In the genomic region with DNA sequence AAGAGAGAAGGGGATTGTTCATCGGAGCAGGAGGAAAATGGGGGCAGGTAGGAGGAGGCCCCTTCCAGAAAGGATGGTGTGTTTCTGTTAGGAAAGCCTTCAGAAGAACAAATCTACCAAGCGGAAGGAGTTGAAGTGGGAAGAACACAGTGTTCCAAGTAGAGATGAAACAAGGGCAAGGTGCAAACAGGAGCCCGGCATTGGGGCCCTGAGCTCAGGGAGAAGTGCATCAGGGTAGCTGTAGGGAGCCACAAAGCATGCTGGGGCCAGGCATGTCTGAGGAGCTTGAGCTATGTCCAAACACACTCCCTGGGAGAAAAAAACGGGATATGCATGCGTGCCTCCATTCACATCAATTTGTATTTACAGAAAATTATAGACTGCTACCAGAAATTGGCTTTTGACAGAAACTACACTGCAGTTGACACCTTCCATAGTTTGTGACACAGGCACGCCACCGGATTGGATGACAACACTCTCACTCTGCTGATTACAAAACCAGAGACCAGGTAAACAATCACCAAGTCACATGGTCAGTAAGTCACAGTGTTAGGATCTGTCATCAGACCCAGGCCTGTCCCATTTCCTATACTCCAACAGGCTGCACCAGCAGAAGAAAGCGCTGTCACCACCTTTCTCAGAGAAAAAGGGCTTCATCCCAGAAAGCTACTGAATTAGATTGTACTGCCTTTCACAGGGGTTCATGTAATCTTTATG, we compare ENCODE assay signal across 24 mouse cellular contexts.
A peak's percentile ranks its signal among the peaks of the same experiment; 100 is the strongest.
DNase-seq lines count a peak whose midpoint lies in the region; ATAC-seq and TF ChIP-seq lines count a peak whose summit lies in the region.
"Had no signal": no experiment of that assay in that cellular context is flagged by ENCODE, and none has a peak within 500 bp of the region (broad histone marks: within the 10 kb centered on the region; RNA-seq: fewer than 3 reads in every experiment).

No protein-coding gene starts in this region.

- TF ChIP-seq EP300 in liver, postnatal 0 days (IDR thresholded peaks at IDR 0.05; ENCODE audit: low read depth) = no peak
- no peak for TF ChIP-seq EP300 in stomach, postnatal 0 days (optimal IDR thresholded peaks at IDR 0.05)

- H3K27ac ChIP-seq in kidney, embryonic 15.5 days = no peak overlapping the region
- H3K27ac ChIP-seq in liver, postnatal 0 days (ENCODE audit: low read depth) = no peak overlapping the region
- no peak overlapping the region for H3K27ac ChIP-seq in stomach, postnatal 0 days (replicated peaks)
- H3K27ac ChIP-seq: forebrain, embryonic 12.5 days; hindbrain, embryonic 10.5 days; hindbrain, embryonic 15.5 days; macrophage; midbrain, embryonic 13.5 days; neural tube, embryonic 13.5 days had no signal

- 81% methylated on average over 8 of the region's 8 CpGs for WGBS in kidney, embryonic 15.5 days
- 75% methylated on average over 8 of the region's 8 CpGs for WGBS in liver, postnatal 0 days (ENCODE audit: insufficient replicate concordance)
- WGBS in stomach, postnatal 0 days = 76% methylated on average over 8 of the region's 8 CpGs

- no peaks in the 10 kb centered on the region for H3K9me3 ChIP-seq in kidney, embryonic 15.5 days (replicated peaks)
- H3K9me3 ChIP-seq in liver, postnatal 0 days (ENCODE audit: low read length) = no peaks in the 10 kb centered on the region
- no peaks in the 10 kb centered on the region for H3K9me3 ChIP-seq in stomach, postnatal 0 days (ENCODE audit: control insufficient read depth, low read length)
- H3K9me3 ChIP-seq: forebrain, embryonic 12.5 days; hindbrain, embryonic 10.5 days; hindbrain, embryonic 15.5 days; midbrain, embryonic 13.5 days; neural tube, embryonic 13.5 days had no signal

- no peak overlapping the region for H3K4me2 ChIP-seq in kidney, embryonic 15.5 days
- no peak overlapping the region for H3K4me2 ChIP-seq in liver, postnatal 0 days (ENCODE audit: low read depth, low read length)
- no peak overlapping the region for H3K4me2 ChIP-seq in stomach, postnatal 0 days (replicated peaks; ENCODE audit: low read depth)
- H3K4me2 ChIP-seq: forebrain, embryonic 12.5 days; hindbrain, embryonic 15.5 days; midbrain, embryonic 13.5 days; neural tube, embryonic 13.5 days had no signal

- DNase-seq in kidney, adult 9 months = peak; percentile 79
- peak; percentile 39 for DNase-seq in kidney, postnatal 14 days
- peak; percentile 17 to 80 for DNase-seq in kidney, postnatal 25 days
- peak; percentile 15 for DNase-seq in liver, postnatal 0 days
- DNase-seq in stomach, postnatal 0 days (ENCODE audit: low spot score) = no peak
- DNase-seq: adrenal gland, adult 2 months; B cell, adult 2 months; cerebellum, adult 2 months; cerebellum, postnatal 14 days; forebrain, postnatal 0 days; heart, postnatal 14 days; layer of hippocampus, adult 9-11 months; lung, adult 18-20 months; thymus, postnatal 4 days had no signal

- no peaks in the 10 kb centered on the region for H3K27me3 ChIP-seq in kidney, embryonic 15.5 days
- H3K27me3 ChIP-seq in liver, postnatal 0 days (ENCODE audit: insufficient read depth, low read length) = no peaks in the 10 kb centered on the region
- no peaks in the 10 kb centered on the region for H3K27me3 ChIP-seq in stomach, postnatal 0 days (ENCODE audit: control insufficient read depth, insufficient read depth, low read length)
- H3K27me3 ChIP-seq: forebrain, embryonic 12.5 days; hindbrain, embryonic 15.5 days; midbrain, embryonic 13.5 days had no signal

- H3K4me3 ChIP-seq in kidney, embryonic 15.5 days (replicated peaks) = no peak overlapping the region
- H3K4me3 ChIP-seq in liver, postnatal 0 days (ENCODE audit: low read depth, low read length) = no peak overlapping the region
- H3K4me3 ChIP-seq in stomach, postnatal 0 days (ENCODE audit: low read depth, low read length) = no peak overlapping the region
- H3K4me3 ChIP-seq: erythroblast, embryonic 14.5 days; forebrain, embryonic 12.5 days; hindbrain, embryonic 10.5 days; hindbrain, embryonic 15.5 days; midbrain, embryonic 13.5 days; neural tube, embryonic 13.5 days had no signal

- no peak for ATAC-seq in kidney, embryonic 15.5 days (replicated peaks; ENCODE audit: low FRiP score)
- peak; percentile 99 for ATAC-seq in liver, postnatal 0 days
- no peak for ATAC-seq in stomach, postnatal 0 days (ENCODE audit: low FRiP score, low TSS enrichment)
- ATAC-seq: forebrain, postnatal 0 days; inflammation-experienced regulatory T-cells, adult 6 months; lung, postnatal 0 days; midbrain, embryonic 13.5 days had no signal

- no peaks in the 10 kb centered on the region for H3K4me1 ChIP-seq in kidney, embryonic 15.5 days
- H3K4me1 ChIP-seq in liver, postnatal 0 days (ENCODE audit: insufficient read depth) = no peaks in the 10 kb centered on the region
- H3K4me1 ChIP-seq in stomach, postnatal 0 days (replicated peaks; ENCODE audit: control insufficient read depth, insufficient read depth) = no peaks in the 10 kb centered on the region
- H3K4me1 ChIP-seq: forebrain, embryonic 12.5 days; hindbrain, embryonic 10.5 days; hindbrain, embryonic 15.5 days; midbrain, embryonic 13.5 days; neural tube, embryonic 13.5 days had no signal

- no peaks in the 10 kb centered on the region for H3K36me3 ChIP-seq in kidney, embryonic 15.5 days
- no peaks in the 10 kb centered on the region for H3K36me3 ChIP-seq in liver, postnatal 0 days (replicated peaks; ENCODE audit: insufficient read depth, low read length)
- no peaks in the 10 kb centered on the region for H3K36me3 ChIP-seq in stomach, postnatal 0 days (ENCODE audit: control insufficient read depth, insufficient read depth, low read length)
- H3K36me3 ChIP-seq: forebrain, embryonic 12.5 days; hindbrain, embryonic 10.5 days; hindbrain, embryonic 15.5 days; midbrain, embryonic 13.5 days; neural tube, embryonic 13.5 days had no signal

- H3K9ac ChIP-seq in kidney, embryonic 15.5 days = no peak overlapping the region
- H3K9ac ChIP-seq in liver, postnatal 0 days (replicated peaks) = no peak overlapping the region
- no peak overlapping the region for H3K9ac ChIP-seq in stomach, postnatal 0 days (ENCODE audit: low read length)
- H3K9ac ChIP-seq: forebrain, embryonic 12.5 days; forebrain, postnatal 0 days; hindbrain, embryonic 15.5 days; midbrain, embryonic 13.5 days; neural tube, embryonic 13.5 days had no signal

- no peak for TF ChIP-seq CTCF in liver, postnatal 0 days (IDR thresholded peaks at IDR 0.05; ENCODE audit: low read depth)
- no peak for TF ChIP-seq CTCF in stomach, postnatal 0 days (IDR thresholded peaks at IDR 0.05; ENCODE audit: low read depth)
